Mouse (Mus musculus): ENCODE results near the gene Dglucy.

DNA sequence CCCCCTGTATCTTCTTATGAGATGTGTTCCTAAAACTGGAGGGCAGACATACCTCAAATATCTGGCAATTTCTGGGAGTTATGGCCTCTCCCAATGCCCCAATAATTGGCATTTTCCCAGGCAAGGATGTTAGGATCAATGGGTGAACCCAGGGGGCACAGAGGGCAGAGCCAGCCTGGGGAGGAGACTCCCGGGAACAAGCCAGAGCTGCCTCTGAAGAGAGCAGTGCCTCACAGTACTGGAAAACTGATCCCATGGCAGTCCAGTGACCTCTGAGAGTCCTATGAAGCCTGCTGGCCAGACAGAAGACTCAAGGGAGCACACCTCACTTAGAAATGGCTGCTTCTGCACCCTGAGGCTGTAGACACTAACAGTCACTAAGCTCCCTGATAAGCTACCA is 67.7 kb downstream of the Dglucy start:
- no peak for TF ChIP-seq CTCF (IDR thresholded peaks at IDR 0.05; ENCODE audit: insufficient read depth, low read length)
- TF ChIP-seq POLR2A (IDR thresholded peaks at IDR 0.05; ENCODE audit: borderline replicate concordance, extremely low read depth, low read depth, low read length): no peak

All from lung, adult 2 months (tissue).